Mouse (Mus musculus): ENCODE measurements around the gene 1500009C09Rik.

- TF ChIP-seq ZC3H11A (IDR thresholded peaks at IDR 0.05; ENCODE audit: borderline replicate concordance, low read depth, low read length) (no peak), MAFK (IDR thresholded peaks at IDR 0.05; ENCODE audit: insufficient read depth, low read depth, low read length) (no peak), HCFC1 (IDR thresholded peaks at IDR 0.05; ENCODE audit: borderline replicate concordance, insufficient read depth, low read length) (no peak)
Observed at GRCm38 (mm10) chr15:82217980-82218379, 34.2 kb upstream of the 1500009C09Rik start.

Data from ES-E14 (cell line).